Mouse (Mus musculus): ENCODE measurements around the gene Hlf.

Gene Hlf

DNA sequence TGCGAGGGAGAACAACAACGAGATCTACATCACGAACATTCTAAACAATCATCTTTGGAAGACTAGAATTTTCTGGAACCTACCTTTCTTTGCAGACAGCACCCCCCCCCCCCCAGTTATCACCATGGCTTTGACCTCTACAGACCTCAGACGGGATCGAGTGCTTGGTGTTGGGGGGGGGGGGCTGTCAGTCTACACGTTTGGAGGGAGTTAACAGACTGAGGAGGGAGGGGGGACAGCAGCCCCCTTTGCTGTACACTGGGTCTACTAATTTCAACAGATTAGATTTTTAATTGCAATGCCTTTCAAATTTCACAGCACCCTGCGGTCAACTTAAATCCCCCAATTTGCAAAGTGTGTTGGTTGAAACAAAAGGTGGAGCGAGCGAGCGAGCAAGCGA is 20.3 kb downstream of the Hlf start:
- no peak for DNase-seq

DNA sequence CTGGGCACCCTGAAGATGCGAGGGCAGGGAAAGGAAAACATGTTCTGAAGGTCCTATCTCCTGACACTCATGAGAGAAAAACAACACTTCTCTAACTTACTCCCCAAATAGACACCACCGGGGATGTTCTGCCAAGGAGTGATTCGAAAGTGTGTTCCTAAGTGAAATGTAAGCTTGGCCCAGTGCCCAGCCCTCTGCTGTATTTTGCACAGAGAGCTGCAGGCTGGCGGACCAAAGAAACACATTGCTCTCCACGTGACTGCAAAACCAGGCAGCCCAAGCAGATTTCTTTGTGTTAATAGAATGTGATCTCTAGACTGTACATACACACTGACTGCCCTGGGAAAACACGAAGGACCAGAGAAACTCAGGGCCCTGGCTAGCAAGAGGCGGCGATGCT is 21.1 kb downstream of the Hlf start:
- DNase-seq = peak; percentile 98 to 99

DNA sequence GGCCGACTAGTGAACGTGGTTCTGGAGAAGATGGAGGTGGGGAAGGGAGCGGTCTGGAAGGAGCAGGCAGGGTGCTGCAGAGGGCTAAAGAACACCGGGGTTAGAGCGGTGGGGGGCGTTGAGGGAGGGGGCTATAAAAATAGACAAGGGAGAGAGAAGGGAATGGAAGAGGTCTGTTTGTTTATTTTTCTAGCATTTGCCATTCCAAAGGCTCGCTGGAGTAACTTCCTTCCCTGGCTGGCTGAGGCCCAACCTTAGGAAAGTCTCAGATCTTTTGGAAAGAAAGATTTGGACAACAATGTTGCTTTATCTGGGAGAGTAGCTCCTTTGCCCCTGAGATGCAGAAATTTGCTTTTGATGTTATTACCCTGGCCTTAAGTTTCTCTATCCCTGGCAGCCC is 21.6 kb downstream of the Hlf start:
- DNase-seq = peak; percentile 52 to 66

DNA sequence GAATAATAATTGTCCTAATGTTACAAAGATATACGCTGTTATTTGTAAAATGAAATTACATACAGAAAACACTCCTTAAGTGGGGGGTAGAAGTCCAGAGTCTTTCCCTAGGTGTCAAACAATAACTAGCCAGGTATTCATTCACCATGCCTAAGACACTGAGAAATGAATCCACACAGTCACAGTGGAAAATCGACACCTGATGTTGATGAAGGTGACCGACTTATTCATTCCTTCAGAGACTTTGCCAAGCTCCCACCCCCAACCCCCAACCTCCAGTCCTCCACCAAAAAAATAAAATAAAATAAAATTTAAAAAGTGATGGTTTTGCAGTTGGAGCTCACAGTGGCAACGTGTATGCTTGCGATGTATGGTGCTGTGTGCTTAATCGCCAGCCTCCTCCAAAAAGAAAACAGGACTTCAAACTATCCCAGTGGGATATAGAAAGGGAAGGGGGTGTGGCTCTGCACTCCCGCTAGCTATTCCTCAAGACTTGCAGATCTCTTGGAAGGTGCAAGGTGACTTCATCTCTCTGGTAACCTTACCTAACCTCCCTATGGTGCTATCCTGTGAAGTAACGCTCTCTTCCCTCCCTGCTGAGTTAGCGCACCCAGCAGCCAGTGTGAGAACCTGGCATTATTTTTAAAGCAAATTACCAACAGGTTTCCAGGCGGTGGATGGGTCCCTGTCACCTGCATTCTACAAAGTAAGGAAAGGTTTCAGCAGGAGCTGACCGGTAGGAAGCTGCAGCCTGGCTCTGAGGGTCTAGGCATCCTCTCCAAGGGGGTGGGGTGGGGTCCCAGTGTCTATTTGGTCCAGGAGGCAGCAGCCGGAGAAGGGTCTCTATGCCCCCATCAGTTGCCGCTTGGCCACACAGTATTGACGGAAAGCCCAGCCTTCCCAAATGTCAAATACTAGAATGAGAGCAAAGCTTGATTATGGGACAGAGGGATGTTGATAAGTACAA is 22.5 kb downstream of the Hlf start:
- DNase-seq = peak; percentile 41 to 69

DNA sequence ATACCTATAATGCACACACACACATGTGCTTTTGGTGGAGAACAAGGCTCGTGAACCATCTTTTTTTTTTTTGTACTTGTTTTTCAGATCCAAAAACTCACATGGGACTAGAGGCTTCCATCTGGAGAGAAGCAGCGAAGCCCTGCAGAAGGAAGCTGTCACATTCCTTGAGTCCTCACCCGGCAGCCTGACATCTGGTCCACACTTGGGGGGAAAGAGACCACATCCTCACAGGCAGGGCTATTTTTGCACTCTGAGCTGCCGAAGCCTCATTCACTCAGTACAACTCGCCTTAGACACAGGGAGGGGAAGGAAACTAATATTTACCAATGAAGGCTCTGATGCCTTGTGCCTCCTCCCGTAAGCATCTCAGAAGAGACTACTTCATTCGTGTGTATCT is 25.8 kb downstream of the Hlf start:
- no peak for DNase-seq

DNA sequence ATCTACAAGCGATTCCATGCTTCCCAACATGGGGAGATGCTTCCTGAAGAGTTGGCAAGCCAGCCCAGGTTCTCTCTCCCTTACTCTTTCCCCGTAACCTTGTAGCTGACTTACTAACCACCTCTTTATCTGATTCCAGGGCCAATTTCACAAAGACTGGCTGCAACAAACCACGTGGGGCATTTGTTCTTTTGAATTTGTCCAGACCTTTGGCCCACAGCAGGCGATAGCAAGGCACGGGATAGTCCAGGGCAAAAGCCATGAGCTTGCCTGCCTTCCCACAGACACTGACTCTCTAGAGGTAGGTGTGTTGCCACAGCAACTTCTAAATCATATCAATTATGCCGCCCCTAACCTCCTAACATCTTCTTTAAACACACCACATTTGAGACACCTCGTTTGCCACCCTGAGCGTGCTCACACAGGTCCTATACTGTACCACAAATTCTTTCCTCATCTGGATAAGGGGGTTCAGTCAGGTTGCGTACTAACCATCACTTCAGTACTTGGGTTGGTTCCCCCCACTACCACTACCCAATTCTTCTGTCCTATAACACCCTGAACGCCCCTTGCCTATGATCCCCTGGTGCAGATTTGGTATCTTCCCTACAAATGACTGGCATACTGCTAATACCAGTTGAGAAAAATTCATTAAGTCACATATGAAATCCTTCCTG is 26.7 kb downstream of the Hlf start:
- DNase-seq = peak; percentile 71 to 90

DNA sequence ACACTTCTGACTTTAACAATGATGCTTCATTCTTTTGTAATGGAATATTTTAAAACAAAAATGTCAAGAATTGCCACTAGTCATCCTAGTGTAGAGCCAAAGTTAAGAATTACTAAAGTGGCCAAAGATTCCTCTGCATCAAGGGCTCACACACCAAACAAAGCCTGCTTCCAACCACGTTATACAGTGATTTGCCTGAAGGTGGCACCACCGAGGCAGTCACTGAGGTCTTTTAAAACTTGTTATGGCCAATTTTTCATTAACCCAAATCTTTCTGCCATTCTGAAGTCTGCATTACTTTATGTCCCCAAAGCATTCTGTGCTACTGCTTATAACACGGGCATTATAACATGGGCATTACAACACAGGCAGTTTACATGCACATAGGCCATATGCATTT is 27.3 kb downstream of the Hlf start:
- DNase-seq = peak; percentile 75

DNA sequence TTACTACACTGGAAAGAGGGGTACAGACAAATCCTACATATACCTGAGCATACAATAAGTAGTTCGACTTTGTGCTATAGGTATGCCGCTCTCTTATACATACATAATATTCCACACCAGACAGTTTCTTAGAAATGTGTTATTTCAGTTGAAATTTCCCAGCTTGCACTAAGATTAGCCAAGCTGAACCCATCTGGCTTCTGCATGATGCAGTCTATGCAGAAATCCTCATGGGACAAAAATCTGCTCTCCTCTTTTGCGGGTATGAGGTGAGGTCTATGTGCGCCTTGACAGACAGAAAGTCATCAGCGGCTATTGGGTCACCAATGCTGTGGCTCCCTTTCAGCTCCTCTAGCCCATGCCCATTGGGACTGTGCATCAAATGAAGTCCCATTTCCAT is 30.2 kb downstream of the Hlf start:
- no peak for DNase-seq

DNA sequence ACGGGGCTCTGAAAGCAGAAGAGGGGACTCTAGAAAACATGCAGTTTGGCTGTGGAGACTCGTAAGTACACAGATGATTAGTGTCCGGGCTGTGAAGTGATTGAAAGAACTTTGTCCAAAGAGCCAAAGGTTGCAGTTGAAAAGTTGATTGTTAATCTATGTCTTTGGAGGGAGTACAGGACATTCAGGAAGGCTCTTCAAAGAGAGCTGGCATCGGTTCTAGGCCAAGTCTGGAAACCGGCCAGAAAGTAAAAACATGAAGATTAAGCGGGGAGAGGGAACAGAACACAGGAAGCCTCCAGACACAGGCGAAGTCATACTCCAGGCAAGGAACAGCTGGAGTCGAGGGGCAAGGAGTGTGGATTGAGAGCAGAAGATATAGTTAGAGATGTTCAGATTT is 32.6 kb downstream of the Hlf start:
- DNase-seq = peak; percentile 78 to 86

DNA sequence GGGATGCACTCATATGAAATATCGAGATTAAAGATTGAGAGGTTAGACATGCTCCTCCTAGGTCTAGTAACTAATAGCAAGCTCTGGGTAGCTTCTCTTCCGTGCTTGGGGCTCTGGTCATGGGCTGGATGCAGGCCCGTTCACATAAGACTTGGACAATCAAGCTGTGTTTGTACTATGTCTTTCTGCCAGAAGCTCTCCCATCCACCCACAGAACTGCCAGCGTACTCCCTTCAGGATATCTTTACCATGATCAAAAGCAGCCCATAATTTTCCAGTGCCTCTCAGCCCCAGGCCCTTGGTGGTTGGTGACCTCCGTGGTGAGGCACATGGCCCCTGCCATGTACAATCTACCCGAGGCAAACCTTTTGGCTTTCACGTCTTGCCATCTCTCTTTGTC is 33.3 kb downstream of the Hlf start:
- DNase-seq = no peak

DNA sequence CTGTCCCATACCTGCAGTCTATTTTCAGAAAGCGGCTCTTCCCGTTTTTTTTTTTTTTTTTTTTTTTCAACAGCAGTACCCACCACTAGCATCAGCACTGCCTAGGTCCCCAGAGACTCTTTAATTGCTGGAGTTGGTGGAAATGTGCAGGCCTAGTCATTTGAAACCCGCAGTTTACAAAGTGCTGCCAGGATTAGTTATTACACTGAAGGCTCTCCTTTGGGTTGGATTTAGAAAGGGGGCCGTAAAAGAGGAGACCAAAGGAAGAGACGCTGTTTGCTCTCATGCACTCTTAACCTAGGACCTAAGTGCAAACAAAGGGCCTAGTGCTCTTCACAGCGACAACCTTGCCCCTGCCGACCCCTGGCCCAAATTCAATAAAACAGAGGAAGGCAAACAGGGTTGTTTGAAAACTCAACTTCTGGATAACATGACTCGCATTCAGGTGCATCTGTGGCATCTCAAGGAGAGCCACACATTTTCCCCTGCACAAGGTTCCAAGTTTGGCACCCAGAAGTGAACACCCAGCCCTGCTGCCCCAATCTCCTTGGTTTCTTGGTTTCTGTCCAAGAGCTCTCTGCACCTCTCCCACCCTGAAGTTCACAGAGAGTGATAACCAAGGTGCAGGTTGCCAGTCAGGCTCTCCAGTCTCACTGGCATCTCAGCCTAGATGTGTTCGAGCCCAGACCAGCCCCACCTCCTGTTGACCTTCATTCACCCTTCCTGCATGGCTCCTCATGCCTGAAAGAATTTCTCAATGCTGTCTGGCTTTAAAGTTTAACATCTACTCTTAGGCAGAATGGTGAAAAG is 34.0 kb downstream of the Hlf start:
- peak; percentile 59 to 85 for DNase-seq

DNA sequence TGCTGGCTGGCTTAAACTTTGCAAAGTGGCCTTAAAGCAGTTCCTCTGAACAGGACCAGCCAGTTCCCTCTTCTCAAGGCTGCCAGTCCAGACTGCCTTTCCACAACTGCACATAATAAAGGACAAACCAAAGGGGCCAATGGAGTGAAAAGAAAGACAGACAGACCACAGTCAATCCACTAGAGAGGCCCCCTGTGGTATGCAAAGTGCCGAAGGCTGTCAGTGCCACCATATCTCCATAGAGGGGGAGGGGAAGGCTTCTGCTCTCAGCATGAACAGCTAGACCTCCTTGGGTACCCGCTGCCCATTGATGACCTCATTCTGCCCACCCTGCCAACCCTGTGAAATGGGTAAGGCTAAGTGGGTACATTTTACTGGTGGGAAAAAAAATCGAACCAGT is 34.7 kb downstream of the Hlf start:
- DNase-seq = peak in 1 of 2 experiments; percentile 20

DNA sequence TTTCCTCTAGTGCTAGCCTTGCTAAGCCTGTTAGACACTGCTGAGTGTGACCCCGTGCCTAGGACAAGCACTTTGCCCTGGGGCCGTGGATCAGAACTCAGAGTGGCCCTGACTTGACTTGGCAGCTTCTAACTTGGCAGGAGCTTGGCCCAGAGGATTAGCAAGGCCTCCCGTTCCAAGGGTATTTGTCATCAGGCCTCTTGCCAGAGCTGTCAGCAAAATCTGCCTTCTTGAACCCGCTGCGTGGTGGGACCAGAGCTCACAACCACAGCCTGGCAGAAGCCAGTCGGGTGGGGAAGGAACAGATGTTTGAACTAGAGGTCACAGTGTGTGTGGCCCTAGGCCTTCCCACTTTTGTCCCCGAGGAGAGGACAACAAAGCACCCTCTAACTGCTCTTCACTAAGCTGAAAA is 35.4 kb downstream of the Hlf start:
- peak; percentile 90 to 97 for DNase-seq

DNA sequence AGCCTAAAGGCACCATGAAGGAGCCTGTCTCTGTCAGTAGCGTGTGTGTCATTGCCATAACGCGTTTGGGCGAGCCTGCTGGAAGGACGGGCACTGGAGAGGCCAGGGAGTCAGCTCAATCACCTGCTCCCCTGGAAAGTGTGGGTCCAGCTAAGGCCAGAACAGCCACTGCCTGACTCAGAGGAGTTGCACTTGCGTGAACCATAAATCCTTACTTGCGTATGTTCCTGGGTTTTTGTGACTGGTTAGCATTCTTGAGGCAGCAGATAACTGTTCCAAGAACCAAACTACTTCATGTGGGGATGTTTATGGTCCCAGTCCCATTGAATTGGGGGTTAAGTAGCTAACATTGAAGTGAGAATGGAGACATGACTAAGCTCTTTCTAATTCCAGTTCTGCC is 38.0 kb downstream of the Hlf start:
- DNase-seq = no peak

DNA sequence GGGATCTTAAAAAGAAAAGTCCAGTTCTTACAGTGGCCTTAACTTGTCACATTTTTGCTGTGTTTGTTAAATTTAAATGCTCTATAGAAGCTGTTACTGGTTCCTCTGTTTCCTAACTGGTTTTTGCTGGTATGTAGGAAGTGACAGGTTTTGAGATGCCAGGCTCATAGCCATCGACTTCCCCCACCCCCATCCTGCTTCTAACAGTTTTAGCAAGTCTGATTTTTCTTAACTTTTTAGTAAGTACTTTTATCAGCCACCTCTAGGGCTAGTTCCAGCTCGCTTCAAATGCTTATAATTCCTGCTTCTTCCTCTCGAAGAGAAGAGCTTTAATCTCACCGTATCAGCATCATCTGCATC is 40.6 kb downstream of the Hlf start:
- DNase-seq = no peak

DNA sequence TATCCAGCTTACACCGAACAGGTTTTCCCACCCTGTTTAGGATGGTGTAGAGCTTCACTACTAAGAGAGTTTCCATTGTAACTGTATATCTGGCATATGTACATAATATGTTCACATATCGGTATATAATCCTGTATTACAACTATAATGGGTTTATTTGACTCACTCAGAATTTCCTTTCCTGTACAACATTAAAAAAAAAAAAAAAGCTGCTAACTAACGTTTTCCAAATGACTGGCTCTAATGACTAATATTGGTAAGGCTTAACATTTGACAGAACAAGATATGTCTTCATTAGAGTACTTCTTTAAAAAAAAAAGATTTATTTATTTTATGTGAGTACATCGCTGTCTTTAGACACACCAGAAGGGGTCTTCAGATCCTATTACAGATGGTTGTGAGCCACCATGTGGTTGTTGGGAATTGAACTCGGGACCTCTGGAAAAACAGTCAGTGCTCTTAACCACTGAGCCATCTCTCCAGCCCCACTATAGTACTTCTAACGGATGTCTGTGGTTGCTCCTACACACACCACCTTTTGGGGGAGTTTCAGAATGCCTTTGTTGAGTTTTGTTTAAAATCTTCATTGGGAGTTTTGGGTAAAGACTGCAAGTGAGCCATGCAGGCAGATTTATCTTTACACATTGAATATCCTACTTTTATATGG is 41.1 kb downstream of the Hlf start:
- DNase-seq = no peak

DNA sequence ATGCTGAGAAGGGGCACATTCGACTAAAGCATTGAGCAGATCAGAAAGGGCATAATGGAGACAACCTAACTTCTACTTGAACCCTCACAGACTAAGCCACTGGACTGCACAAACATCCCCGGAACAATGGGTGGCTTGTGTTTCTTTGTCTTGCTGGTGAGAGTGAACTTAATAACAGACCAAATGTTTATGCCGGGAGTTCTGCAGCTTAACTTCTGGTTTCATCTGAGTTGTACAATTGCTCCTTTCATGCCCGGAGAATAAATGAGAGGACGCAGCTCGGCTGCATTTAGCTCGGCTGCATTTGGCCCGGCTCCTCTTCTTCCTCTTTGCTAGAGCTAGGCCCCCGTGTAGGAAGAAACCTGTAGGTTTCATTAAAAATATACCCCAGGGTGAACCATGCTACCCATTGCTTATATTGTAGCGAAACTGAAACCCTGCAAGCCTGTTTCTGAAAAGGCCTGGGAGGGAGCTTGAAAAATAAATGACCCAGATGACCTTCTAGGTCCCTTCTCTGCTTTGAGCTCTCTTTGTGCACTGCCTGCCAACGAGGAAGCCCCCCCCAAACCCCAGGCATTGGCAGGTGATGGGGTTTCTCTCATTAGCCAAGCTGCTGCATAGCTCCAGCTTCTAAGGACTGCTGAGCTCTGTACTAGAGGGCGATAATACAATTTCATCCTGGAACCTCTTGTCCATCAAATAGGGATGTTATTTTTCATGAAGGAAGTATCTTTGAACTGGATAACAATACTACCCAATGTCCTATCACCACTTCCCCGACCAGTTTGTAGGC is 42.8 kb downstream of the Hlf start:
- no peak for DNase-seq

DNA sequence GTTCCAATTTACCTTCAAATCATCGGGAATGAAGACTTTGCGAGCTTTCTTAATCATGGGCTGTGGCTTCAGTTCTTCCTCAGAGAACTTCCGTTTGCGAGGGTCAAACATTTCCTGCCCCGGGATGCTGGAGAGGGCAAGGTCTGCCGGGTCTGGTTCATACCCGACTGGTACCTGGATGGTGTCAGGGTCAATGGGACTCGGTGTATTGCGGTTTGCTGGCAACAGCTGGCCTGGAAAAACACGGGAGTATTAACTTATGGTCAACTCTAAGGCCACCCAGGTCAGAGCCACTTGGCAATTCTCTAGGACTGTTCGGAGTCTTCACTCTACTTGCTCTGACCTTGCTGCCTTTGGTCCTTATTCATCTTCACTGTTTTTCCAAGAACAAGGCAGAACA is 44.9 kb downstream of the Hlf start:
- peak in 1 of 2 experiments; percentile 71 for DNase-seq

DNA sequence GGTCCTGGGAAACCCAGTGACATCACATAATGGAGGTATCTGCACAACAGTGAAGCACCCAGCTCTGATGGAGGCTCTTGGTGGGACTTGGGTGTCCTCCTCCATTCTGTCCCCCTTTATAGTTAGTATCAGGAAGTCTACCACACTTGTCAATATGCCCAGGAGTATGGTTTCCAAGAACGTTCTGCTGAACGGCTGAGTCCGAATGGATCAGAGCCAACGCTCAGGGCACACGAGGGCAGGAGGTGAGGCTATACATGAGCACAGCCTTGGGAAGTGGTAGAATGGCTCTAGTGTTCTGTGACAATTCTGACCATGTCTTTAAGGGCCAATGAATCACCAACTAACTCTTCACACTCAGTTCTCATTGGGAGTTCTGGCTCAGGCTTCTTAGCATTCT is 47.8 kb downstream of the Hlf start:
- peak; percentile 41 to 68 for DNase-seq

DNA sequence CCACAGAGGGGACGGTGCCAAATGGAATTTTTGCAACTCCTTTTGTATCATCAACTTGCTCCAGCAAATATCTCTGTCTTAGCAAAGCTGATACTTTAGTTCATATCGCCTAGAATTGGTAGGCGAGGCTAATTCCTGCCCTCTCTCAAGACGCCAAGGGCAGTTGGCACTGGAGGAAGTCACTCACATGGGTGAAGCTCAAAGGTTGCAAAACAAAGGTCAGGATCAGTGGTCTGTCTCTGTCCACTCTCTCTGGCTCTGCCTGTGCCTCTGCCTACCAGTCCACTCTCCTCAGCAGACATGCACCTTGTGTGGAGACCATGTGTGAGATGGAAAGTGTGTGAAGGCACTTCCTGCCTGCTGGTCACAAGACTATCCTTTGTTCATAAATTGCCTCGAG is 48.4 kb downstream of the Hlf start:
- peak; percentile 77 to 89 for DNase-seq

DNA sequence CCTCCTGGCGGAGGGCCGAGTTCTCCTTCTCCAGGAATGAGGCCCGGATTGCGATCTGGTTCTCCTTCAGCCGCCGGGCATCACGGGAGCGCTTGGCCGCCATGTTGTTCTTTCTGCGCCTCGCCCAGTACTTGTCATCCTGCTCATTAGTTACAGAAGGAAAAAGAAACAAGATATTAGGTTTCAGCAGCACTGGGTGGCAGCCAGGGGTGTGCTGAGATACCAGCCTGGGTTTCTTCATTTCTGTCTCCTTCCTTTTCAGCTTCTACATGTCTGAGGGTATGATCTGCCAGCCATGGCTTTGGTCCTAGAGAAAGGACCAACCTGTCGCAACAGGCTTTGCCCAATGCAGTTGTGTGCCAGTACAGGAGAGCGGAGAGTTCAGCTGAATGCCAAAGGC is 49.9 kb downstream of the Hlf start:
- DNase-seq = no peak

DNA sequence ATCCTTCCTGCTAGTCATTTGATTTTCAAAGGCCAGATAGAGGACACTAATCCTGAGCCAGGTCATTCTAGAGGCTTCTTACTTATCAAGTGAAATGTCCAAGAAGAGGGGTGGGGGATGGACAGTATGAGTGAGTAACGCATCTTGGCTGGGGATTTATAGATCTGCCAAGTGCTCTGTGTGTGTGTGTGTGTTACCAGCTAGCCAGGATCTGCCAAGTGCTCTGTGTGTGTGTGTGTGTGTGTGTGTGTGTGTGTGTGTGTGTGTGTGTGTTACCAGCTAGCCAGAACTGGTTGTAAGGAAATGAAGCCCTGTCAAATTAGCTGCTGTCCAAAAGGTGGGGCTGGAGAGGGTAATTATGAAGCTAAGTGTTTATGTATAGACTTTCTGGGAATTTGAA is 55.9 kb downstream of the Hlf start:
- no peak for DNase-seq

Measured in kidney, postnatal 25 days (tissue).